Mouse (Mus musculus): ENCODE measurements around the gene Ces3a. TPM values are rescaled to one million over a fixed set of nuclear protein-coding genes. Genes with fewer than 3 reads are reported as not detected.
"Not testable (repeated sequence)": the region's sequence is repeated elsewhere in the genome, so short reads cannot be mapped to it uniquely, and the experiment has no call there.

Gene Ces3a
- total RNA-seq (2021), result under 1 TPM in 1 of 2 experiments, not detected in 1; 0.27 TPM
- long read RNA-seq, experiment 1, result 0 reads
- long read RNA-seq, experiment 2, result 0 reads

DNA sequence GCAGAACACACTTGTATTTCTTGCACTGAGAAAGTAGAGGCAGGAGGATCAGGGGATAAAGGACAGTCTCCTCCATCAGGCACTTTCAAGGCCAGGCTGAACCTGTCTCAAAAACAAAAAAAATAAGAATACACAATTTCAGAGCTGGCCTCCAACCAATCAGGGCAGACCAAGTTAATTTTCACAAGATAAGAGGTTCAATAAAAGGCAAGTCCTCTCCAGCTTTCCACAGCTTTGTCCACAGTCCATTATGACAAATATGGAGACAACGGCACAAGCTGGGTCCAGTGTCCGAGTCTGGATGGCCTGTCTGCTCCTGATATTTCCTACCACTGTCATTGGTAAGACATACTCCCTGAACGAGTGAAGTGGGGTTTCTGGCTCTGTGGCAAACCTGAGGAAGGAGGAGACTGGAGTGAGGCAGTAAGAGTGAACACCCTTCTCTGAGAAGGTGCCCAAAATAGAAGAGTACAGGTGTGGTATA, at the start of gene Ces3a:
TSS of gene Ces3a (plus strand) at position 231 of the 484 bp plus-strand sequence.
- no peak for DNase-seq (ENCODE audit: low spot score in 2 of 2)

DNA sequence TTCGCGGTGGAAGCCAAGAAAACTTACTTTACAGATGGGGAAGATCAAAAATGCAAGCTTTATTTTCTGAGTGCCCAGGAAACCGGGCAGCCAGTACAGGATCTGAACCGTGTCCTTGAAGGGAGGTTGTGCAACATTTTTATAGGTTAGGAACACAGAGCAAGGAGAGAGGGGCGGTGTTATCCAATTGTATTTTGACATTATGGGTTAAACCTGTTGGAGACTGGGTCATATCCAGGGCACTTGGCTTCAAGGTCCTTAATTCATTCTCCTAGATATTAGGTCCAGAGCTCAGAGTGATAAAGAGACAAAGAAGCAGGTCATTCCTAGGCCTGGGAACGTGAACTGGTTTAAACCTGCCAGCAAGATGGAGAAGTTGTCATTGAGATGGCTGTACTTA, 49.2 kb upstream of the Ces3a start:
- DNase-seq (ENCODE audit: low spot score in 2 of 2), result no peak

DNA sequence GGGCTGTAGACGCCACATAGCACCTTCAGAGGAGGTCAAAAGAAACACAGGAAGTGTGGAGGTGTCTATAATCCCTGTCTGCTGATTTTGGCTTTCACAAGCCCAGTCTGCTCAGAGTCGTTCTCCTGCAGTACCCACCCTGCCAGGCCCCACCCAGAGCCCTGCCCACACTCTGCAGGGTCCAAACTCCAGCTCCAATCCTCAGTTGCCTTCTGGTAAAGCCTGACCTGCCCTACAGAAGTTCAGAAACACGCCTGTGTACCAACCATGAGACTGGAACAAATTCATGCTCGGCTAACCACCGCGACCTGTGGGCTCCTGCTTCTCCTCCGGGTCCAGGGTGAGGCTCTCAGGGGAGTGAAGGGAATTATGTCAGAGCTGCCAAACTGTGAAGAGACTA, 47.8 kb upstream of the Ces3a start, which contains the start of gene Ces2h:
TSS of gene Ces2h (plus strand) at position 268 of the 400 bp plus-strand sequence.
- no peak for DNase-seq (ENCODE audit: low spot score in 2 of 2)

DNA sequence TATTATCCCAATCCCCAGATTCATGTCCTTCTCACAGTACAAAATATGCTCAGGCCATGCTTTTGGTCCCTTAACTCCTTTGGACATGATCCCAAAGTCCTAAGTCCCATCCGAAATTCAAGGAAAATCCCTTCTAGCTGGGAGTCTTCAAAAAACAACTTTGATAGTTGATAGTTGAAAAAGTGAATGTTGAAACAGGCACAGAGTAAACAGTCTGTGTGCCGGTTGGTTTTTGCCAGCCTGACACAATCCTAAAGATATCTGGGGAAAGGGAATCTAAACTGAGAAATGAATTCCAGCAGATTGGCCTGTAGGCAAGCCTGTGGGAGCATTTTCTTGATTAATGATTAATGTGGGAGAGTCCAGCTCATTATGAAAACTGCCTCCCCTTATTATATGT, 38.4 kb upstream of the Ces3a start:
- DNase-seq (ENCODE audit: low spot score in 2 of 2), result no peak

DNA sequence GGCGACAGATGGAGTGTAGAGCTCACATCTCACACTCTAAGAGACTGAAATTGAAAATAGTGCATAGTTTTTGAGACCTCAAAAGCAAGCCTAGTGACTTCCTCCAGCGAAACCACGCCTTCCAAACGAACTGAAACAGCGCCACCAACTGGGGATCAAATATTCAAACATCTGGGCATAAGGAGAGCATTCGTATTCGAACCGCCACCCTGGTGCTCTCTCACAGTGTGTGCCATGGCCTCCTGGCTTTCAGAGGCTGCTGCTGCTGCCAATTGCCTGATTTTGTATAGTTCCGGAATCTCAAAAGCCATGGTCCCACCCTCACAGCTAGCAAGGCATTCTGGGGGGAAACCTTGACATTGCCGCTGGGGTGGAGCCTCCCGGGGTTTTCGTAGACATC, 37.3 kb upstream of the Ces3a start:
- no peak for DNase-seq (ENCODE audit: low spot score in 2 of 2)

DNA sequence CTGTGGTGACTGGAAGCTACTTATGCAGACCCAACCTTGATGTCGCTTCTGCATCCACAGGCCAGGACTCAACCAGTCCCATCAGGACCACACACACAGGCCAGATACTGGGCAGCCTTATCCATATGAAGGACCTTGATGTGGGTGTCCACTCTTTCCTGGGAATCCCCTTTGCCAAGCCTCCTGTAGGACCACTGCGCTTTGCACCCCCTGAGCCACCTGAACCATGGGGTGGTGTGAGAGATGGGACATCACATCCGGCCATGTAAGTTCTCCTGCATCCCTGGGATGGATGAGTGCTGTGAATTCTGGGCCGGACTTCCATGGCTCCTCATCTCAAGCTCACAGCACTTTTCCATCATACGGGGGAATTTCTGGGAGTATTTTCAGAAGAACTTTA, 34.0 kb upstream of the Ces3a start:
- DNase-seq (ENCODE audit: low spot score in 2 of 2), result no peak

DNA sequence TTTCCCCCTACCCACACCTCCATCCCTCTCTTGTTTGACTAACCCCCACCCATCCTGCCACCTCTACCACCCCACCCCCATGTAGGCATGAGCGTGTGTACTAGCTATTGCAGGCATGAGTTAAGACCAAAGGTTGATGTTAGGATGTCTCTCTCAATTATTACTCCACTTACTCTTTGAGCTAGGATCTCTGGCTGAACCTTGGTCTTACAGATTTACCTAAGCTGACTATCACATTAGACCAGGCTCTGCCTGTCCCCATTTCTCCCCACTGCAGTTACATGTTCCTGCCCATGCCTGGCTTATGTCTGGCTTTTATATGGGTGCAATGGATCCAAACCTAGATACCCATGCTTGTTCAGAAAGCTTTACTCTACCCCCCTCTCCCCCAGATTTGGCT, 26.4 kb upstream of the Ces3a start:
- DNase-seq (ENCODE audit: low spot score in 2 of 2), result no peak

DNA sequence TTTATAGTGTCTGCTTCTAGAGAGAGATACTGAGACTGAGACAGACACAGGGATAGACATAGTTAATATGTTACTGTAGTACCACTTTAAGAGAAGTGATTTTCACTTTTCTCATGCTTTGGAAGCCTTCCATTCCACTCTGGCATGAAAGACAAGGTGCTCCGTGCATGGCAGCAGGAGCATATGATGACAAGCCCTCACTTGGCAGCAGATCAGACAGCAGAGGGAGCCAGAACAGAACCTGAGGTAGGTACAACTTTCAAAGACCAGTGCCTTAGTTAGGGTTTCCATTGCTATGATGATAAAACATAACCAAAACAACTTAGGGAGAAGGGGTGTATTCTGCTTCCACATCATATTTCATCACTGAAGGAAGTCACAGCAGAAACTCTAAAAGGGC, 25.3 kb upstream of the Ces3a start:
- DNase-seq (ENCODE audit: low spot score in 2 of 2), result no peak

DNA sequence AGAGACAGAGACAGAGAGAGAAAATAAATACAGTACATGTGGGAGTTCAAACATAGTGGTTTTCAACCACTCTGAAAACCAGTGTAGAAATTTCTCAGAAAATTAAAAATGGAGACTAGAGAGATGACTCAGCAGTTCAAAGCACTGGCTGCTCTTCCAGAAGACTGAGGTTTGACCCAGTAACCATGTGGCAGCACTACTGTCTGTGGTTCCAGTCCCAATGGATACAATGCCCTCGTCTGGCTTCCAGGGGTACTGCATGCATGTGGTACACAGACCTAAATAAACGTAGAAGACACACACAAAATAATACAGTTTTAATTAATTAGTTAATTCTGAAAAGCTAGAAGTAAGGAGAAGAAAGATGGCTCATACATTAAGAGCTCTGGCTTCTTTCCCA, 23.4 kb upstream of the Ces3a start:
- no peak for DNase-seq (ENCODE audit: low spot score in 2 of 2)

DNA sequence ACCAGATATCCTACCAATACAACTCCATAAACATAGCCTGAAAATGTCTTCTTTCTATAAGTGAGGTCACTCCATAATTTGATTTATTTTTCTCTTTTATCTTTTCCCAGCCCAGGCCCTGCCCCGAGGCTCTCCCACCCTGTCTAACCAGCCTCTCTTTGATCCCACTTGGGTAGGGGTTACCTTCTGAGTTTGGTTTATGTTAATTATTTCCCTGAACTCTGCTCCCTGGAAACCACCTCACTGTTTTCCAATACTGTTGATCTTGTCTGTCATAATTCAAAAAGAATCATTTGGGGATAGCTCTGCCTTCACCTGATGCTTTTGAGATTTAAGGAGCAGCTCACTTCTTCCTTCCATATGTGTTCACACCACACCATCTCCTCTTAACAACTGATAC, 4.9 kb upstream of the Ces3a start:
- no peak for DNase-seq (ENCODE audit: low spot score in 2 of 2)

DNA sequence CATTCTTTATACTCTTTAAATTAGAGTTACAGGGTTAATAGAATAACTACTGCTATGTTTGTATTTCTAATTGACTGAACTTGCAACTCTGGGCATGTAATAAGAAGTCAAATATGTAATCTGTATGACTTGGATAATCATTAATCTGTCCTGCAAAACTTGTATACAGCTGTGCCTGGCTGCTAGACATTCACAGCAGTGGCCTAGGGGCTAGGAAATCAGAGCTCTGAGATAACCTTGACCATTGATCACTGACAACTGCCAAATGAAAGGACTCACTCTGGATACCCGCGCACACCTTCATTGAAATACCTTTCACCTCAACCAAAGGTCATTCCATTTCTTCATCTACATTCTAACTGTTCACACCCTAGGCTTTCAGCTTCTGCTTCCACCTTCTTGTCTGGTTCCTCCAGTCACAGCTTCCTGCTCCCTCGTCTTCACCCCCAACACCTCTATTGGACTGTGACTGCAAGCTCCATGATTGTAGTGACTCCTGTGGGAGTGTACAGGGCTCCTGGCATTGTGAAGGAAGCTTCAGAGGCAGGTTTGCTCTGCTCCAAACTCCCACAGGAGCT, 2.5 kb upstream of the Ces3a start:
- DNase-seq (ENCODE audit: low spot score in 2 of 2), result no peak

DNA sequence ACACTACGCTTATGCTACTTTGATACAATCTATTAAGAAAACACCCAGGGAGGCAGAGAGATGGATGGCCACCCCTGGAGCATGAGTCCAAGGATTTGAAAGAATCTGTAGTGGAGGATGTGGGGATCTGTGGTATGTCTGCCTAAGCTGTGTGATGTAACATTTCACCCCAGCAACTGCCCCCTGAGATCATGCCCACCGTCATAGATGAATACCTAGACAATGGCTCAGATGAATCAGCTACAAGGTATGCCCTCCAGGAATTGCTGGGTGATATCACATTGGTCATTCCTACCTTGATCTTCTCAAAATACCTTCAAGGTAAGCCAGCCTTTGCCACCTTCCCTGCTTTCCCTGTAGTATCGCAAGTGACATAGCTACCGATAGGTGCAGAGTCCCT, 7.8 kb downstream of the Ces3a start:
- no peak for DNase-seq (ENCODE audit: low spot score in 2 of 2)

DNA sequence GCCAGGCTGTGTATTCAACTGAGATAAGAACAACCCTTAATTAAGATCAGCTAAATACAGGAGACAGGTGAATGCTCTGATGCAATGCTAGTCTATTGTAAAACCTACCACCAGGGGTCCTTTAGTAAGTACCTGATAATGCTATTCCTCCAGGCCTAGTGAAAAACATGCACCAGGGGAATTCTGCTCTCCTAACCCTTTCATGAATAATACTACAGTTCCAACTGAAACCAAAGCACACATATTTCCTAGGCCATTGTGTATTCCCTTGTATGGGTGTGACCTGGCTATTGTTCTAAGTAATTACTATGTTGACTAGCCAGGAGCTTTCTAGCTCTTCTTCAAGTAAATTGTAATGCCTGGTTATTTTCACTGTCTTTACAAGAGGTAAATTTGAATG, 11.7 kb downstream of the Ces3a start:
- no peak for DNase-seq (ENCODE audit: low spot score in 2 of 2)

DNA sequence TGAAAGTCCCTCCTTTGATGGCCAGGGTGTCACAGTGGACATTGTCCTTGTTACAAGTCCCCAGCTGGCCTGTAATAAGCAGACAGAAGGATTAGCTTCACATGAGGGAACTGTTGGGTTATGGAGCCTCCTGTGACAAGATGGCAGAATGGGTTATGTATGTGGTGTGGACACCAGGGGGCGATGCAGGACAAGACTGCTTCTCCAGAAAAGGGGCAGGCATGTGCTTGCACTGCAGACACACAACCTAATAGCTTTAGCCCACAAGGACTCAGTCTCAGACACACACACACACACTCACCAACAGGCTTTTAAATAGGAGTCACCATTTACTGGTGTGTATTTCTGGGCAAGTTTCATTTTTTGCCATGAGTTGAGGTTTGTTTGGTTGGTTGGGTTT, 18.4 kb downstream of the Ces3a start:
- DNase-seq (ENCODE audit: low spot score in 2 of 2), result peak; percentile 19 to 35

DNA sequence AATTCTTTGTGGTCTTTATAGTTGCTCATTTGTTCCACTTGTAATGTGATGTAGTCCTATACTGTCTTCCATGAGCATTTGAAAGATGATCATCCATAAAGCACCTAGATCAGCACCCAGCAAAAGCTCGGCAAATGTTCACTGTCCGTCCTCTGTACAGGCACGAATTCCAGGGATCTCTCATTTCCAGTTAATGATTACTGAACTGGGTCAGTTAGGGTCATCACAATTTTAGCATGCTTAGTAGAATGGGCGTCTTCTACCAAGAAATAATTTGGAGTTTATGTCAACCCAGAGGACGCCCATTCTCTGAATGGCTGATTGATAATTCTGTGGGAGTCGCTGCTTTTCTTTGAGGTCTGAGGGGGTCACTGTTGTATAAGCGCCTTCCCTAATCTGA, 19.5 kb downstream of the Ces3a start:
- not testable (repeated sequence) for DNase-seq (ENCODE audit: low spot score in 2 of 2)

DNA sequence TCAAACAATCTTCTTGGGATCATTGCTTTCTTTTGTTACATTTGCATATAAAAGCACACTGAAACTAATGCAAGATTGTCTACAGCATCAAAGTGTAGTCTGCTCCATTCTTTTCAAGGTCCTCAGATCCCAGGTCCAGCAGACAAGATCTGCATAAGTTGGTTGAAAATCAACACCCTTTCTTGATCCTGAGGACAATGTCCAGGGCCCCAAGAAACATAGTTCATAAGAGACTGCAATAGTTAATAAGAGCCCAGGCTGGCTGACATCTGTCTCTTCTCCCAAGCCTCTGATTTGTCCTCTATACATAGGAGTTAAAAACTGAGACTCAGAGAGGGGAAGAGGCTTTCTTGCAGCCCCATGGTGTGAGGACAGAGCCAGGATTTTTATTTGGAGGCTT, 20.6 kb downstream of the Ces3a start:
- DNase-seq (ENCODE audit: low spot score in 2 of 2), result no peak

DNA sequence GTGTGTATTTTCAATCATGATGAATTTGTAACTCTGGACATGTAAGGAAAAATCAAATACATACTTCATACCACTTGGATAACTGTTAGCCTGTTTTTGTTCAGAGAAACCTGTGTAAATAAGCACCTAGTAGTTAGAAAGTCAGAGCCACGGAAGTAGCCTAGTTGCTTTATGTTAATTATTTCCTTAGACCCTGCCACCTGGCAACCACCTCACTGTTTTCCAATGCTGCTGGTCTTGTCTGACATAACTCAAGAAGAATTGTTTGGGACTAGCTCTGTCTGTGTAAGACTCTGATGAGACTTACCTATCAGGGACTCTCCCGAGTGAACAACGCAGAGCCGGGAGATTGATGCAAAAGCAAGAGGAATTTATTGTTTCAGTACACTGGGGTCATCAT, 28.2 kb downstream of the Ces3a start:
- no peak for DNase-seq (ENCODE audit: low spot score in 2 of 2)

DNA sequence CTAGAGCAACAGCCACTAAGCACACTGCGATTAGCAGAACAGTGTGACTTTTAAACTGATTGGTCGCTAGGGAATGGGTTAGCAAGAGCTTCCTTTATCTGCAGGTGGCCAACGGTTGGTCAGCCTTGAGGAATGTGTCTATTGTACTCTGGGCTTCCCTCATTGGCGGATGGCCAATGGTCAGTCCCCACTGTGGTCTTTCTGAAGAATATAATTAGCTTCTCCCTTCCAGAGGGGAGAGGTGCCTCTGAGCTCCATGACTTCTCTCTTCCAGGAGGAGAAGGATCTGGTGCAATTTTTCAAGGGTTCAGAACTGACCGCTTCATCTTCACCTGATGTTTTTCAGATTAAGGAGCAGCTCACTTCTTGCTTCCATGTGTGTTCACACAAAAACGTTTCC, 28.7 kb downstream of the Ces3a start:
- DNase-seq (ENCODE audit: low spot score in 2 of 2), result no peak

DNA sequence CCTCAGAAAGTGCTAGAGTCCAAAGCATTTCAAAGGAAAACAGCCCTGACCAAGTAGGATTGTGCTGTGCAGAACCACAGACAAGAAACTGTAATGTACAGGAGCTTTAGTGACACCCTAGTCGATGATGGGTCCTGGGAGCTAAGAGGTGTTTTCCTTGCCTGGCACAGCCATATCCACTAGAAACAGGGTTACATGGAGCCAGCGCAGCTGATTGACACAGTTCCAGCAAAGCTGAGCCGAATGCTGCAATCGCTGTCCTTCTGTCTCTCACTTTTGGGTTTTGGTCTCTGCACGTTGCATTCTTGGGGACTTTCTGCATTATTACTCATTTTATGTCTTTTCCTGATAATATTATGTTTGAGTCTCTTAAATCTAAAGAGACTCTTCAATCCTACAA, 30.2 kb downstream of the Ces3a start:
- DNase-seq (ENCODE audit: low spot score in 2 of 2), result no peak

DNA sequence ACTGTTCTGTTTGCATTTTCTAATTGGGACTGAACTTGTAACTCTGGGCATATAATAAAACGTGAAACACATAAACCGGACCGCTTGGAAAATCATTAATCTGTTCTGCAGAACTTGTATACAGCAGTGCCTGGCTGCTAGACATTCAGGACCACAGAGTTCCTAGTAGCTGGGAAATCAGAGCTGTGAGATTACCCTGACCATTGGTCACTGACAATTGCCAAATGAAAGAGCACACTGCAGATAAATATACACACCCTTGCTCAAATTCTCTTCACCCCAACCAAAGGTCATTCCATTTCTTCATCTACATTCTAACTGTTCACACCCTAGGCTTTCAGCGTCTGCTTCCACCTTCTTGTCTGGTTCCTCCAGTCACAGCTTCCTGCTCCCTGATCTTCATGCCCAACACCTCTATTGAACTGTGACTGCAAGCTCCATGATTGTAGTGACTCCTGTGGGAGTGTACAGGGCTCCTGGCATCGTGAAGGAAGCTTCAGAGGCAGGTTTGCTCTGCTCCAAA, 32.5 kb downstream of the Ces3a start:
- DNase-seq (ENCODE audit: low spot score in 2 of 2), result no peak

DNA sequence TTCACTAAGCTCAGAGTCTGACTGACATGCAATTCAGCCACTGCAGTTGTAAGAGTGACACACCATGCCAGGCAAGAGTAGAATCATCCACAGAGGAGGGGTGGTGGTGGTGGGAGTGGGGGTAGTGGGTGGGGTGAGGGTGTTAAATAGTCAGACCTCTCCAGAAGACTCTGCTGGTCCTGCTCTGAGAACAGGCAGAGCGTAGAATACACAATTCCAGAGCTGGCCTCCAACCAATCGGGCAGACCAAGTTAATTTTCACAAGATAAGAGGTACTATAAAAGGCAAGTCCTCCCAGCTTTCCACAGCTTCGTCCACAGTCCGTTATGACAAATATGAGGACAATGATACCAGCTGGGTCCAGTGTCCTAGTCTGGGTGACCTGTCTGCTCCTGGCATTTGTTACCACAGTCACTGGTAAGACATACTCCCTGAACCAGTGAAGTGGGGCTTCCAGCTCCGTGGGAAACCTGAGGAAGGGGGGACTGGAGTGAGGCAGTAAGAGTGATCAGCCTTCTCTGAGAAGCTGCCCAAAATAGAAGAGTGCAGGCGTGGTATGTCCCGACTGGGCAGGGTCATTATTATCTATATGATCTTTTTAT, 35.1 kb downstream of the Ces3a start, which contains the start of gene Ces3b:
TSS of gene Ces3b (plus strand) at position 305 of the 602 bp plus-strand sequence.
- no peak for DNase-seq (ENCODE audit: low spot score in 2 of 2)

DNA sequence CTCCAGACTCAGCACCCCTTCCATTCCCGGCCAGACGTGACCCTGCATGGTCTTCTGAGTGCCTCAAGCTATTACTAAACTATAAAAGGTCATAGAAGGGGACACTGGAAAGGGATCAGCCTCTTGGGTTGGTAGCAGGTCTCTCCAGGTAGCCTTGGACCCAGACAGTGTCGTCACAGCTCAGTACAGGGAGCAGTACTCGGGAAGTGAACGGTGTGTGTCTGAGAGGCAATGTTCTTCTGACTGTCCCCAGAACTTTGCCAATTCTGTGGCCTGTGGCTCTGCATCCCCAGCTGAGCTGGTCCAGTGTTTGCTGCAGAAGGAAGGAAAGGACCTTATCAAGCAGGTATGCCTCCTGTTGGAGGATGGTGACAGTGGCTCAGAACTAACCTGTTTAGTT, 39.8 kb downstream of the Ces3a start:
- not testable (repeated sequence) for DNase-seq (ENCODE audit: low spot score in 2 of 2)

DNA sequence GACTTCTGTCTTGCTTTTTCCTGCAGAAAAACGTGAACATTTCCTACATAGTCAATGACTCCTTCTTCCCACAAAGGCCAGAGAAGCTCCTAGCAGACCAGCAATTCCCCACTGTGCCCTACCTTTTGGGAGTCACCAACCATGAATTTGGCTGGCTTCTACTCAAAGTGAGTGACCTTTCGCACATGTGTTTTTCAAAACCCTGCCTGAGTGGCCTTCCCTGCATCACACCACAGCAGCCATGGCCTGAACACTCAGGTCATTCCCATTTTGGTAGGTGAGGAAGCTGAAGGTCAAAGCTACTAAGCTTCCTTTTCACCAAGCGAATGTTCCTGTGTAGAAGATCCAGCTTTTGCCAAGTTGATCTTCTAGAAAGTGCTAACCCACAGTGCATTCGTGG, 40.2 kb downstream of the Ces3a start:
- no peak for DNase-seq (ENCODE audit: low spot score in 2 of 2)
